In the genomic region with DNA sequence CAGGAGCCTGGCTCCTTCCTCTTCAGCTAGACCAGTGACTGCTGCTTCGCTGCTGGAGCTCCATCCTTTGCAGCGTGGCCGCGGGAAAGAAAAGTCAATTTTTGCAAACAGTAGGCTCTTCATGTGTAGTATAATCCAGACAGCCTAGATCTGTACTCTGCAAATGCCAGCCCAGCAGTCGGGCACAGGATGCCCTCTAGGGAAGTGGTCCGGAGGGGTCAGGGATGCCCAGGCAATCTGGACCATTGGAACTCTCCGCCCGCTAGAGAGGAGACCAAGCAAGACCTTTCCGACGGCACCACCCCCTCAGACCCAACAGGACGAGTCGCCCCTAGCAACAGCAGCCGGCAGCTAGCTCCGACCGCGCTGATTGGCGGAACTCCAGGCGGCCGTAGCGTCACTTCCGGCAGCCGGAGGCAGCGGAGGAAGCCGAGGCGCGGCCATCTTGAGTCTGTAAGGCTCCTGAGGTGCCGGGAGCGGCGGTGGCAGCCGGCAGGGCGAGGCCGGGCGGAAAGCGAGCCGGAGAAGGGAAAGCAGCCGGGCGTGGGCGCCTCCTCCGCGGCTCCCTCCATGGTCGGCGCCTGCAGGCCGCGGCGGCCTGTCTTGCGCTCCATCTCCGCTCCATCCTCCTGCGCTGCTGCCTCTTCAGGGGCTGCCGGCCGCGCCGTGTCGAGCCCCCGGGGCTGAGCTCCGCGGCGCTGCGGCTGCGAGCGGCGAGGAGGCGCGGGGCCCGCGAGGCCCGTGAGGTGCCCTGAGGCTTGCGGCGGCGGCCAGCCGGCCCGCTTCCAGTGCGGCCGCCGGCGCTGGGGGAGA, we compare ENCODE assay signal across 8 mouse cellular contexts. TPM values are rescaled to one million over a fixed set of nuclear protein-coding genes. Genes with fewer than 3 reads are reported as not detected.
DNase-seq lines count a peak whose midpoint lies in the region; ATAC-seq lines count a peak whose summit lies in the region.

A gene (plus strand): TSS at position 450 of the 813 bp plus-strand sequence.

- peak; percentile 97 for ATAC-seq in megakaryocyte progenitor cell, adult 5-6 weeks (replicated peaks; ENCODE audit: poor library complexity)

- DNase-seq in adipocyte (ENCODE audit: low spot score), result peak; percentile 93
- DNase-seq in embryo, embryonic 10 days (ENCODE audit: low spot score), result peak; percentile 98
- peak; percentile 98 for DNase-seq in gastrocnemius, postnatal 10 days
- peak; percentile 97 for DNase-seq in induced T-regulatory cell, adult 2 months (ENCODE audit: low read depth)
- peak; percentile 91 to 97 for DNase-seq in left cerebral cortex, adult 9 months (ENCODE audit: low spot score in 2 of 2)
- DNase-seq in right cerebral cortex, postnatal 14 days, result peak; percentile 98
- peak; percentile 94 to 97 for DNase-seq in urinary bladder, postnatal 36 days (ENCODE audit: low spot score in 2 of 2)

RNA-seq across cellular contexts. Expression of the gene that starts here (rescaled TPM):
- total RNA-seq in gastrocnemius, postnatal 10 days (2021), result 10 to 100 TPM; 50.2 to 62.4 TPM
- 60.2 and 88.1 TPM in 2 replicates for total RNA-seq in megakaryocyte progenitor cell, adult 5-6 weeks (2015)
- 63.5 and 73.1 TPM in 2 replicates for total RNA-seq in megakaryocyte progenitor cell, adult 5-6 weeks (2017)

Comparison
In these comparisons a context has a peak if more than half of its experiments do, and no peak if none do; other contexts are left out.
1. Peak in every context shown above with its lines: DNase-seq and ATAC-seq.